Mouse (Mus musculus): ENCODE data around the gene Elovl6. TPM values are rescaled to one million over a fixed set of nuclear protein-coding genes. Genes with fewer than 3 reads are reported as not detected.

The Elovl6 gene
- total RNA-seq (2021) = 10 to 100 TPM; 11.8 to 12.3 TPM
- long read RNA-seq, experiment 1, full-length matches to known transcripts = 13 of 20 reads
- long read RNA-seq, experiment 1, partial matches to known transcripts = 1 of 20 reads
- long read RNA-seq, experiment 1, other reads (novel, unspliced or antisense) = 6 of 20 reads
- long read RNA-seq, experiment 2, full-length matches to known transcripts = 2 of 6 reads
- long read RNA-seq, experiment 2, partial matches to known transcripts = 1 of 6 reads
- long read RNA-seq, experiment 2, other reads (novel, unspliced or antisense) = 3 of 6 reads

- DNase-seq (ENCODE audit: low spot score in 2 of 2) = peak; percentile 27 to 58
These were observed at the start of gene Elovl6 for GRCm38 (mm10) chr3:129532180-129532864. Elovl6 (plus strand) TSS chr3:129532355.

GRCm38 (mm10) chr3:129488774-129489173, 43.4 kb upstream of the Elovl6 start:
- no peak for DNase-seq (ENCODE audit: low spot score in 2 of 2)

- DNase-seq (ENCODE audit: low spot score in 2 of 2) = no peak
These were observed 38.0 kb upstream of the Elovl6 start for GRCm38 (mm10) chr3:129494123-129494522.

GRCm38 (mm10) chr3:129494731-129495130, 37.4 kb upstream of the Elovl6 start:
- no peak for DNase-seq (ENCODE audit: low spot score in 2 of 2)

- DNase-seq (ENCODE audit: low spot score in 2 of 2) = no peak
These were observed 28.4 kb upstream of the Elovl6 start for GRCm38 (mm10) chr3:129503781-129504180.

GRCm38 (mm10) chr3:129504928-129505327, 27.2 kb upstream of the Elovl6 start:
- no peak for DNase-seq (ENCODE audit: low spot score in 2 of 2)

GRCm38 (mm10) chr3:129507736-129508135, 24.4 kb upstream of the Elovl6 start:
- no peak for DNase-seq (ENCODE audit: low spot score in 2 of 2)

- no peak for DNase-seq (ENCODE audit: low spot score in 2 of 2)
These were observed 23.6 kb upstream of the Elovl6 start for GRCm38 (mm10) chr3:129508571-129508970.

GRCm38 (mm10) chr3:129509725-129510124, 22.4 kb upstream of the Elovl6 start:
- DNase-seq (ENCODE audit: low spot score in 2 of 2) = no peak

- DNase-seq (ENCODE audit: low spot score in 2 of 2) = no peak
These were observed 16.2 kb upstream of the Elovl6 start for GRCm38 (mm10) chr3:129515863-129516436.

GRCm38 (mm10) chr3:129520499-129520898, 11.7 kb upstream of the Elovl6 start:
- no peak for DNase-seq (ENCODE audit: low spot score in 2 of 2)

- no peak for DNase-seq (ENCODE audit: low spot score in 2 of 2)
These were observed 8.6 kb upstream of the Elovl6 start for GRCm38 (mm10) chr3:129523456-129524143.

GRCm38 (mm10) chr3:129527046-129527445, 5.1 kb upstream of the Elovl6 start:
- no peak for DNase-seq (ENCODE audit: low spot score in 2 of 2)

- no peak for DNase-seq (ENCODE audit: low spot score in 2 of 2)
These were observed 2.8 kb upstream of the Elovl6 start for GRCm38 (mm10) chr3:129529311-129529710.

- DNase-seq (ENCODE audit: low spot score in 2 of 2) = no peak
These were observed 1.7 kb upstream of the Elovl6 start for GRCm38 (mm10) chr3:129530461-129530860.

GRCm38 (mm10) chr3:129532865-129533742, 949 bp downstream of the Elovl6 start:
- peak in 1 of 2 experiments; percentile 29 for DNase-seq (ENCODE audit: low spot score in 2 of 2)

GRCm38 (mm10) chr3:129533743-129534530, 1.8 kb downstream of the Elovl6 start:
- DNase-seq (ENCODE audit: low spot score in 2 of 2) = peak; percentile 63 to 71

GRCm38 (mm10) chr3:129535444-129535843, 3.3 kb downstream of the Elovl6 start:
- DNase-seq (ENCODE audit: low spot score in 2 of 2) = no peak

- peak; percentile 59 to 80 for DNase-seq (ENCODE audit: low spot score in 2 of 2)
These were observed 4.0 kb downstream of the Elovl6 start for GRCm38 (mm10) chr3:129536109-129536508.

GRCm38 (mm10) chr3:129537954-129538353, 5.8 kb downstream of the Elovl6 start:
- DNase-seq (ENCODE audit: low spot score in 2 of 2) = no peak

Data from gastrocnemius, postnatal 4 days (tissue).